Mouse (Mus musculus) intestine, embryonic 16.5 days (tissue): ENCODE measurements around the gene Dnal1. TPM values are rescaled to one million over a fixed set of nuclear protein-coding genes. Genes with fewer than 3 reads are reported as not detected.
A peak's percentile ranks its signal among the peaks of the same experiment; 100 is the strongest.

Source experiments
- ATAC-seq: fragments of 200-750 bp; cut with Nextera tagmentation; 2 replicates; pipeline ENCODE4 v1.8.0; 2017; ENCODE audit warnings: moderate TSS enrichment, moderate library complexity
- H3K27ac ChIP-seq: fragments of 300-500 bp; sonication (generic); 2 replicates; pipeline ENCODE4 v1.5.1; 2014; ENCODE audit warnings: mild to moderate bottlenecking, low read length
- H3K27me3 ChIP-seq: fragments of 300-500 bp; sonication (generic); replicated peaks from 2 replicates; pipeline ENCODE4 v1.6.1; 2014; ENCODE audit warnings: low read length, control low read depth, mixed read lengths; ENCODE audit not compliant: control insufficient read depth, insufficient read depth
- H3K36me3 ChIP-seq: fragments of 300-500 bp; sonication (generic); 2 replicates; pipeline ENCODE4 v1.6.1; 2014; ENCODE audit warnings: low read length, control low read depth; ENCODE audit not compliant: control insufficient read depth, insufficient read depth
- H3K4me1 ChIP-seq: fragments of 300-500 bp; sonication (generic); 2 replicates; pipeline ENCODE4 v1.6.1; 2014; ENCODE audit warnings: low read length, control low read depth, mixed read lengths; ENCODE audit not compliant: control insufficient read depth, insufficient read depth
- H3K4me2 ChIP-seq: fragments of 300-500 bp; sonication (generic); 2 replicates; pipeline ENCODE4 v1.6.1; 2014; ENCODE audit warnings: low read depth, low read length, control low read depth
- H3K4me3 ChIP-seq: fragments of 300-500 bp; sonication (generic); 2 replicates; pipeline ENCODE4 v1.5.1; 2014; ENCODE audit warnings: mild to moderate bottlenecking, low read length
- H3K9ac ChIP-seq: fragments of 300-500 bp; sonication (generic); 2 replicates; pipeline ENCODE4 v1.6.1; 2014; ENCODE audit warnings: low read depth, low read length
- H3K9me3 ChIP-seq: fragments of 300-500 bp; sonication (generic); 2 replicates; pipeline ENCODE4 v1.6.1; 2016; ENCODE audit warnings: low read length, control low read depth; ENCODE audit not compliant: control insufficient read depth
- WGBS: fragments of 180-500 bp; shearing (Covaris S2); extraction: QIAGEN DNeasy Blood & Tissue Kit; methylation state at CpG from one replicate; pipeline ENCODE4 v1.1.7; 2014; 5-methylcytosine and 5-hydroxymethylcytosine counted together
- polyA plus RNA-seq: library from polyadenylated mRNA; unstranded; fragments of >200 nt; fragmentation: Nextera tagmentation; extraction: Ambion mirVana; gene quantifications from 2 replicates; pipeline ENCODE4 v1.2.1, GENCODE M21; 2015

Gene Dnal1
- polyA plus RNA-seq, 1 experiment from 2014 or later: 3.4 TPM

- no peaks in the 10 kb centered on the region for H3K9me3 ChIP-seq
- H3K4me2 ChIP-seq: no peak overlapping the region
- no peak overlapping the region for H3K9ac ChIP-seq
- peaks cover 16% of the 10 kb centered on the region; the same call in 1 of the 2 replicates for H3K4me1 ChIP-seq
- peaks cover 19% of the 10 kb centered on the region for H3K36me3 ChIP-seq
- no peak overlapping the region for H3K27ac ChIP-seq
- H3K4me3 ChIP-seq: no peak overlapping the region
- ATAC-seq: no peak
- 80% methylated on average over 11 of the region's 11 CpGs for WGBS
- no peaks in the 10 kb centered on the region for H3K27me3 ChIP-seq
These were observed 49.5 kb downstream of the Dnal1 start for GRCm38 (mm10) chr12:84163586-84164110.

- no peak for ATAC-seq
- WGBS: 43% methylated on average over 8 of the region's 8 CpGs
- no peaks in the 10 kb centered on the region for H3K9me3 ChIP-seq
- no peak overlapping the region for H3K9ac ChIP-seq
- no peak overlapping the region for H3K4me3 ChIP-seq
- no peak overlapping the region for H3K4me2 ChIP-seq
- H3K27me3 ChIP-seq: no peaks in the 10 kb centered on the region
- no peak overlapping the region; the same call in 1 of the 2 replicates for H3K27ac ChIP-seq
- H3K36me3 ChIP-seq: 0 out of 2 replicates have a peak, but pooled peaks cover 10% of the 10 kb centered on the region
- H3K4me1 ChIP-seq: peaks cover 16% of the 10 kb centered on the region; the same call in 1 of the 2 replicates
These were observed 51.6 kb downstream of the Dnal1 start for GRCm38 (mm10) chr12:84165631-84166373.

- WGBS: 86% methylated on average over 10 of the region's 10 CpGs
- Histone ChIP-seq H3K4me2 (no peak overlapping the region), H3K9me3 (no peaks in the 10 kb centered on the region), H3K4me3 (no peak overlapping the region), H3K27ac (no peak overlapping the region), H3K36me3 (peaks cover 19% of the 10 kb centered on the region), H3K9ac (no peak overlapping the region), H3K27me3 (no peaks in the 10 kb centered on the region), H3K4me1 (peaks cover 29% of the 10 kb centered on the region)
- no peak for ATAC-seq
These were observed 56.4 kb downstream of the Dnal1 start for GRCm38 (mm10) chr12:84170610-84171009.

- WGBS: 92% methylated on average over 3 of the region's 3 CpGs
- peaks cover 36% of the 10 kb centered on the region for H3K4me1 ChIP-seq
These were observed 58.0 kb downstream of the Dnal1 start for GRCm38 (mm10) chr12:84172216-84172615.

GRCm38 (mm10) chr12:84172862-84173261, 58.7 kb downstream of the Dnal1 start:
- peaks cover 19% of the 10 kb centered on the region for H3K36me3 ChIP-seq
- ATAC-seq: no peak
- peaks cover 42% of the 10 kb centered on the region for H3K4me1 ChIP-seq
- 92% methylated on average over 17 of the region's 17 CpGs for WGBS
- H3K27me3 ChIP-seq: no peaks in the 10 kb centered on the region
- no peak overlapping the region for H3K9ac ChIP-seq
- no peak overlapping the region for H3K4me3 ChIP-seq
- no peak overlapping the region for H3K27ac ChIP-seq
- no peaks in the 10 kb centered on the region for H3K9me3 ChIP-seq
- no peak overlapping the region for H3K4me2 ChIP-seq

More at GRCm38 (mm10) chr12:84172216-84172615, 58.0 kb downstream of the Dnal1 start:
- no peak overlapping the region for H3K4me2 ChIP-seq
- ATAC-seq: no peak
- no peak overlapping the region for H3K9ac ChIP-seq
- H3K27me3 ChIP-seq: no peaks in the 10 kb centered on the region
- H3K9me3 ChIP-seq: no peaks in the 10 kb centered on the region
- no peak overlapping the region for H3K27ac ChIP-seq
- H3K4me3 ChIP-seq: no peak overlapping the region
- peaks cover 19% of the 10 kb centered on the region for H3K36me3 ChIP-seq

- Histone ChIP-seq H3K9me3 (no peaks in the 10 kb centered on the region), H3K9ac (peak overlapping the region; percentile 43), H3K4me3 (no peak overlapping the region), H3K4me2 (0 out of 2 replicates have a peak overlapping the region, but pooled peaks have one; percentile 68), H3K36me3 (peaks cover 19% of the 10 kb centered on the region), H3K27me3 (no peaks in the 10 kb centered on the region), H3K27ac (peak overlapping the region; percentile 96), H3K4me1 (peaks cover 47% of the 10 kb centered on the region)
- 89% methylated on average over 13 of the region's 13 CpGs for WGBS
- ATAC-seq: no peak
These were observed 59.2 kb downstream of the Dnal1 start for GRCm38 (mm10) chr12:84173309-84173915.

- peaks cover 56% of the 10 kb centered on the region for H3K4me1 ChIP-seq
These were observed 60.1 kb downstream of the Dnal1 start for GRCm38 (mm10) chr12:84174190-84174811.

GRCm38 (mm10) chr12:84174871-84175270, 60.7 kb downstream of the Dnal1 start:
- WGBS: 59% methylated on average over 6 of the region's 6 CpGs

More at GRCm38 (mm10) chr12:84174190-84174811, 60.1 kb downstream of the Dnal1 start:
- Histone ChIP-seq H3K27ac (peak overlapping the region; percentile 96), H3K36me3 (peaks cover 17% of the 10 kb centered on the region), H3K9ac (peak overlapping the region; percentile 43), H3K27me3 (no peaks in the 10 kb centered on the region), H3K4me3 (no peak overlapping the region), H3K9me3 (no peaks in the 10 kb centered on the region), H3K4me2 (peak overlapping the region; percentile 68)
- WGBS: 60% methylated on average over 9 of the region's 9 CpGs
- ATAC-seq: peak; percentile 51

GRCm38 (mm10) chr12:84175659-84176061, 61.5 kb downstream of the Dnal1 start:
- Histone ChIP-seq H3K36me3 (peaks cover 17% of the 10 kb centered on the region), H3K4me1 (peaks cover 68% of the 10 kb centered on the region), H3K4me2 (peak overlapping the region; percentile 68), H3K27me3 (no peaks in the 10 kb centered on the region), H3K27ac (peak overlapping the region; percentile 96), H3K4me3 (peak overlapping the region; percentile 46), H3K9me3 (no peaks in the 10 kb centered on the region), H3K9ac (peak overlapping the region; percentile 70)
- peak; percentile 79 for ATAC-seq
- under 1% methylated on average over 20 of the region's 20 CpGs for WGBS

More at GRCm38 (mm10) chr12:84174871-84175270, 60.7 kb downstream of the Dnal1 start:
- Histone ChIP-seq H3K4me3 (peak overlapping the region; percentile 46), H3K4me1 (peaks cover 60% of the 10 kb centered on the region), H3K4me2 (peak overlapping the region; percentile 68), H3K9ac (peak overlapping the region; percentile 34), H3K27ac (peak overlapping the region; percentile 96), H3K36me3 (peaks cover 17% of the 10 kb centered on the region), H3K9me3 (no peaks in the 10 kb centered on the region), H3K27me3 (no peaks in the 10 kb centered on the region)
- ATAC-seq: peak; percentile 62
